Mouse (Mus musculus): ENCODE measurements around the gene Elovl3. TPM values are rescaled to one million over a fixed set of nuclear protein-coding genes. Genes with fewer than 3 reads are reported as not detected.

The Elovl3 gene
- total RNA-seq (2014; rRNA removed), result 0.67 and 9.8 TPM in 2 replicates
- polyA plus RNA-seq (2012; rRNA removed), result 2.6 and 3.7 TPM in 2 replicates

GRCm38 (mm10) chr19:46131694-46132525, at the start of gene Elovl3:
Gene Elovl3 (plus strand): TSS chr19:46131897.
- 4% methylated on average over 31 of the region's 31 CpGs for WGBS
- Histone ChIP-seq H3K79me2 (ENCODE audit: control insufficient read depth, insufficient read depth, low read length) (no peaks in the 10 kb centered on the region), H3K4me1 (ENCODE audit: control insufficient read depth, insufficient read depth, low read length) (peaks cover 22% of the 10 kb centered on the region), H3K9ac (ENCODE audit: low read depth, low read length) (peak within 1 kb of the TSS; percentile 68), H3K4me3 (ENCODE audit: insufficient read depth, low read depth, low read length) (peak within 1 kb of the TSS; percentile 57), H3K27ac (replicated peaks; ENCODE audit: insufficient read depth, low read depth, low read length) (peak within 1 kb of the TSS; percentile 86), H3K27me3 (ENCODE audit: control insufficient read depth, insufficient read depth, low read length) (no peaks in the 10 kb centered on the region), H3K36me3 (ENCODE audit: control insufficient read depth, insufficient read depth, low read length) (no peaks in the 10 kb centered on the region)
- peak; percentile 86 for TF ChIP-seq POLR2A (IDR thresholded peaks at IDR 0.05; ENCODE audit: extremely low read depth, insufficient read depth, low read length)
- TF ChIP-seq CTCF (IDR thresholded peaks at IDR 0.05; ENCODE audit: low read depth, low read length), result no peak
- DNase-seq (ENCODE audit: extremely low read depth, low read depth, low spot score), result peak; percentile 92

GRCm38 (mm10) chr19:46085185-46085584, 46.5 kb upstream of the Elovl3 start:
- H3K27me3 ChIP-seq (ENCODE audit: control insufficient read depth, insufficient read depth, low read length), result no peaks in the 10 kb centered on the region
- peaks cover 11% of the 10 kb centered on the region for H3K4me1 ChIP-seq (ENCODE audit: control insufficient read depth, insufficient read depth, low read length)
- peaks cover 39% of the 10 kb centered on the region for H3K36me3 ChIP-seq (ENCODE audit: control insufficient read depth, insufficient read depth, low read length)
- no peak for TF ChIP-seq POLR2A (IDR thresholded peaks at IDR 0.05; ENCODE audit: extremely low read depth, insufficient read depth, low read length)
- no peak for TF ChIP-seq CTCF (IDR thresholded peaks at IDR 0.05; ENCODE audit: low read depth, low read length)
- 95% methylated on average over 8 of the region's 8 CpGs for WGBS
- H3K27ac ChIP-seq (replicated peaks; ENCODE audit: insufficient read depth, low read depth, low read length), result no peak overlapping the region
- H3K79me2 ChIP-seq (ENCODE audit: control insufficient read depth, insufficient read depth, low read length), result no peaks in the 10 kb centered on the region
- DNase-seq (ENCODE audit: extremely low read depth, low read depth, low spot score), result no peak
- no peak overlapping the region for H3K9ac ChIP-seq (ENCODE audit: low read depth, low read length)
- no peak overlapping the region for H3K4me3 ChIP-seq (ENCODE audit: insufficient read depth, low read depth, low read length)

GRCm38 (mm10) chr19:46086337-46086736, 45.4 kb upstream of the Elovl3 start:
- Histone ChIP-seq H3K27me3 (ENCODE audit: control insufficient read depth, insufficient read depth, low read length) (no peaks in the 10 kb centered on the region), H3K36me3 (ENCODE audit: control insufficient read depth, insufficient read depth, low read length) (peaks cover 29% of the 10 kb centered on the region), H3K4me3 (ENCODE audit: insufficient read depth, low read depth, low read length) (no peak overlapping the region), H3K9ac (ENCODE audit: low read depth, low read length) (no peak overlapping the region), H3K79me2 (ENCODE audit: control insufficient read depth, insufficient read depth, low read length) (no peaks in the 10 kb centered on the region), H3K27ac (replicated peaks; ENCODE audit: insufficient read depth, low read depth, low read length) (no peak overlapping the region), H3K4me1 (ENCODE audit: control insufficient read depth, insufficient read depth, low read length) (peaks cover 19% of the 10 kb centered on the region)
- DNase-seq (ENCODE audit: extremely low read depth, low read depth, low spot score), result peak; percentile 78
- TF ChIP-seq CTCF (IDR thresholded peaks at IDR 0.05; ENCODE audit: low read depth, low read length) (peak; percentile 23; the same call in 1 of the 2 replicates), POLR2A (IDR thresholded peaks at IDR 0.05; ENCODE audit: extremely low read depth, insufficient read depth, low read length) (no peak)
- 49% methylated on average over 3 of the region's 3 CpGs for WGBS

- Histone ChIP-seq H3K36me3 (ENCODE audit: control insufficient read depth, insufficient read depth, low read length) (peaks cover 16% of the 10 kb centered on the region), H3K9ac (ENCODE audit: low read depth, low read length) (no peak overlapping the region), H3K27ac (replicated peaks; ENCODE audit: insufficient read depth, low read depth, low read length) (peak overlapping the region; percentile 47; the same call in 1 of the 2 replicates), H3K4me1 (ENCODE audit: control insufficient read depth, insufficient read depth, low read length) (peaks cover 31% of the 10 kb centered on the region), H3K79me2 (ENCODE audit: control insufficient read depth, insufficient read depth, low read length) (no peaks in the 10 kb centered on the region), H3K4me3 (ENCODE audit: insufficient read depth, low read depth, low read length) (no peak overlapping the region), H3K27me3 (ENCODE audit: control insufficient read depth, insufficient read depth, low read length) (no peaks in the 10 kb centered on the region)
- peak; percentile 85 for DNase-seq (ENCODE audit: extremely low read depth, low read depth, low spot score)
- TF ChIP-seq CTCF (IDR thresholded peaks at IDR 0.05; ENCODE audit: low read depth, low read length), result no peak
- no peak for TF ChIP-seq POLR2A (IDR thresholded peaks at IDR 0.05; ENCODE audit: extremely low read depth, insufficient read depth, low read length)
- 46% methylated on average over 7 of the region's 7 CpGs for WGBS
Observed at GRCm38 (mm10) chr19:46087871-46088270, 43.8 kb upstream of the Elovl3 start.

- Histone ChIP-seq H3K79me2 (ENCODE audit: control insufficient read depth, insufficient read depth, low read length) (no peaks in the 10 kb centered on the region), H3K36me3 (ENCODE audit: control insufficient read depth, insufficient read depth, low read length) (no peaks in the 10 kb centered on the region), H3K4me3 (ENCODE audit: insufficient read depth, low read depth, low read length) (no peak overlapping the region), H3K4me1 (ENCODE audit: control insufficient read depth, insufficient read depth, low read length) (peaks cover 35% of the 10 kb centered on the region), H3K27ac (replicated peaks; ENCODE audit: insufficient read depth, low read depth, low read length) (peak overlapping the region; percentile 82), H3K9ac (ENCODE audit: low read depth, low read length) (0 out of 2 replicates have a peak overlapping the region, but pooled peaks have one; percentile 36), H3K27me3 (ENCODE audit: control insufficient read depth, insufficient read depth, low read length) (no peaks in the 10 kb centered on the region)
- DNase-seq (ENCODE audit: extremely low read depth, low read depth, low spot score), result peak; percentile 94
- TF ChIP-seq CTCF (IDR thresholded peaks at IDR 0.05; ENCODE audit: low read depth, low read length) (no peak), POLR2A (IDR thresholded peaks at IDR 0.05; ENCODE audit: extremely low read depth, insufficient read depth, low read length) (no peak)
- 25% methylated on average over 4 of the region's 4 CpGs for WGBS
Observed at GRCm38 (mm10) chr19:46091641-46092040, 40.1 kb upstream of the Elovl3 start.

GRCm38 (mm10) chr19:46094144-46094543, 37.6 kb upstream of the Elovl3 start:
- no peak for TF ChIP-seq POLR2A (IDR thresholded peaks at IDR 0.05; ENCODE audit: extremely low read depth, insufficient read depth, low read length)
- no peak for TF ChIP-seq CTCF (IDR thresholded peaks at IDR 0.05; ENCODE audit: low read depth, low read length)
- 100% methylated on average over 2 of the region's 2 CpGs for WGBS
- H3K36me3 ChIP-seq (ENCODE audit: control insufficient read depth, insufficient read depth, low read length), result no peaks in the 10 kb centered on the region
- H3K27me3 ChIP-seq (ENCODE audit: control insufficient read depth, insufficient read depth, low read length), result no peaks in the 10 kb centered on the region
- no peak for DNase-seq (ENCODE audit: extremely low read depth, low read depth, low spot score)
- H3K4me1 ChIP-seq (ENCODE audit: control insufficient read depth, insufficient read depth, low read length), result peaks cover 31% of the 10 kb centered on the region
- H3K79me2 ChIP-seq (ENCODE audit: control insufficient read depth, insufficient read depth, low read length), result no peaks in the 10 kb centered on the region
- H3K4me3 ChIP-seq (ENCODE audit: insufficient read depth, low read depth, low read length), result no peak overlapping the region
- no peak overlapping the region for H3K27ac ChIP-seq (replicated peaks; ENCODE audit: insufficient read depth, low read depth, low read length)
- no peak overlapping the region for H3K9ac ChIP-seq (ENCODE audit: low read depth, low read length)

Data from liver, adult 2 months (tissue).